Mouse (Mus musculus): Measurements from ENCODE around the gene Ralgapa2. TPM values are rescaled to one million over a fixed set of nuclear protein-coding genes. Genes with fewer than 3 reads are reported as not detected.

Ralgapa2 gene
- polyA plus RNA-seq, 1 experiment from 2014 or later = 4.5 TPM

DNA sequence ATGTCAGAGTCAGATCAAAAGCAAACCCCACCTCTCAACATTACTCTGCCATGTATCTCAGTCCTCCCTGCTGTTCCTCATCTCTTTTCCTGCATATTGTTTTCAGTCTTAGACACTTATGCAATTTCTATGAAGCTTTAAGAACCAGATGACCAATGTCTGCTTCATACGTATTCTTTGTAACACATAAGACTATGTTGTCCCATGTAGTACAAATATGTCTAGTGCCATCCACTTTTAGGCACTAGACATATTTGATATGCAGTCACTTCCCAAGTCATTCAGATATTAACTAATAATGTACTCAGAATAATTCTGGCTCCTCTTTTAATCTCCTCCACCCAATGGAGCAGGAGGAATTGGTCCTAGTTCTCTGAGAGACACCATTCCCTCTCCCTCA lies 21.2 kb downstream of the Ralgapa2 start:
- H3K4me3 ChIP-seq (ENCODE audit: low read depth, low read length) = no peak overlapping the region
- WGBS (ENCODE audit: insufficient replicate concordance) = 72% methylated on average over 1 of the region's 1 CpGs
- no peaks in the 10 kb centered on the region; the same call in none of the 2 replicates for H3K4me1 ChIP-seq (ENCODE audit: control insufficient read depth, low read depth, low read length)
- no peak overlapping the region for H3K27ac ChIP-seq (ENCODE audit: low read length)
- H3K27me3 ChIP-seq (ENCODE audit: control insufficient read depth, insufficient read depth, low read depth, low read length) = no peaks in the 10 kb centered on the region
- no peaks in the 10 kb centered on the region for H3K36me3 ChIP-seq (ENCODE audit: control insufficient read depth, insufficient read depth)
- no peak overlapping the region for H3K4me2 ChIP-seq (ENCODE audit: low read depth, low read length)
- no peak overlapping the region for H3K9ac ChIP-seq (ENCODE audit: low read depth, low read length)
- H3K9me3 ChIP-seq (replicated peaks; ENCODE audit: control insufficient read depth, low read length) = no peaks in the 10 kb centered on the region
- no peak for ATAC-seq (ENCODE audit: low read depth)

- Histone ChIP-seq H3K9me3 (replicated peaks; ENCODE audit: control insufficient read depth, low read length) (no peaks in the 10 kb centered on the region), H3K27me3 (ENCODE audit: control insufficient read depth, insufficient read depth, low read depth, low read length) (no peaks in the 10 kb centered on the region), H3K4me2 (ENCODE audit: low read depth, low read length) (no peak overlapping the region), H3K36me3 (ENCODE audit: control insufficient read depth, insufficient read depth) (no peaks in the 10 kb centered on the region), H3K4me3 (ENCODE audit: low read depth, low read length) (no peak overlapping the region), H3K9ac (ENCODE audit: low read depth, low read length) (no peak overlapping the region), H3K4me1 (ENCODE audit: control insufficient read depth, low read depth, low read length) (no peaks in the 10 kb centered on the region; the same call in none of the 2 replicates), H3K27ac (ENCODE audit: low read length) (no peak overlapping the region)
- ATAC-seq (ENCODE audit: low read depth) = peak; percentile 33; the same call in 1 of the 2 replicates
- 19% methylated on average over 3 of the region's 3 CpGs for WGBS (ENCODE audit: insufficient replicate concordance)
Observed at GRCm38 (mm10) chr2:146488291-146488690, 23.9 kb downstream of the Ralgapa2 start.

GRCm38 (mm10) chr2:146482859-146483258 lies 29.3 kb downstream of the Ralgapa2 start:
- H3K9me3 ChIP-seq (replicated peaks; ENCODE audit: control insufficient read depth, low read length) = no peaks in the 10 kb centered on the region
- H3K4me3 ChIP-seq (ENCODE audit: low read depth, low read length) = no peak overlapping the region
- H3K9ac ChIP-seq (ENCODE audit: low read depth, low read length) = no peak overlapping the region
- no peak for ATAC-seq (ENCODE audit: low read depth)
- no peak overlapping the region for H3K4me2 ChIP-seq (ENCODE audit: low read depth, low read length)
- H3K27ac ChIP-seq (ENCODE audit: low read length) = no peak overlapping the region
- H3K27me3 ChIP-seq (ENCODE audit: control insufficient read depth, insufficient read depth, low read depth, low read length) = no peaks in the 10 kb centered on the region
- no peaks in the 10 kb centered on the region; the same call in none of the 2 replicates for H3K4me1 ChIP-seq (ENCODE audit: control insufficient read depth, low read depth, low read length)
- no peaks in the 10 kb centered on the region for H3K36me3 ChIP-seq (ENCODE audit: control insufficient read depth, insufficient read depth)

DNA sequence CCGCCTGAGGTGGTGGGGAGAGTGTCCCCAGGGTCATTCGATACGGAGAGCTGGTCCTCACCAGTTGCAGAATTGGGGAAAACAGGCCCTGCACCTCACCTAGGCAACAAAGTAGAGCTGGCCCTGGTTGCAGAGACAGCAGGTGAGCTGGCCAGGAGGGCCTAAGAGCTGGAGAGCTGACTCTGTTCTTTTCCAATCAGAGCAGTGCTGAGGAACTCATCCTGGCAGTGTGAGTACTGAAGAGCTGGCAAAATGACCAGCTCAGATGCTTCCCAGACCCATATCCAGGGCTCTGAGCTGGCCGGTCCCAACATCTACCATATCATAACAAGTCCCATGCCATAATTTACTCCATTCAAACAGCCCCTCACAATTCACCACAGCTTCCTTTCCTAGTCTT lies 34.7 kb downstream of the Ralgapa2 start:
- H3K27ac ChIP-seq (ENCODE audit: low read length) = no peak overlapping the region
- no peaks in the 10 kb centered on the region for H3K36me3 ChIP-seq (ENCODE audit: control insufficient read depth, insufficient read depth)
- no peak overlapping the region for H3K4me2 ChIP-seq (ENCODE audit: low read depth, low read length)
- WGBS (ENCODE audit: insufficient replicate concordance) = 81% methylated on average over 4 of the region's 4 CpGs
- H3K4me3 ChIP-seq (ENCODE audit: low read depth, low read length) = no peak overlapping the region
- H3K27me3 ChIP-seq (ENCODE audit: control insufficient read depth, insufficient read depth, low read depth, low read length) = no peaks in the 10 kb centered on the region
- no peaks in the 10 kb centered on the region for H3K9me3 ChIP-seq (replicated peaks; ENCODE audit: control insufficient read depth, low read length)
- H3K9ac ChIP-seq (ENCODE audit: low read depth, low read length) = no peak overlapping the region
- ATAC-seq (ENCODE audit: low read depth) = no peak
- H3K4me1 ChIP-seq (ENCODE audit: control insufficient read depth, low read depth, low read length) = no peaks in the 10 kb centered on the region

- WGBS (ENCODE audit: insufficient replicate concordance) = 64% methylated on average over 6 of the region's 6 CpGs
- H3K36me3 ChIP-seq (ENCODE audit: control insufficient read depth, insufficient read depth) = no peaks in the 10 kb centered on the region
Observed at GRCm38 (mm10) chr2:146476428-146476972, 35.6 kb downstream of the Ralgapa2 start.

GRCm38 (mm10) chr2:146476001-146476400 lies 36.1 kb downstream of the Ralgapa2 start:
- no peak for ATAC-seq (ENCODE audit: low read depth)
- Histone ChIP-seq H3K9ac (ENCODE audit: low read depth, low read length) (no peak overlapping the region), H3K27me3 (ENCODE audit: control insufficient read depth, insufficient read depth, low read depth, low read length) (no peaks in the 10 kb centered on the region), H3K4me2 (ENCODE audit: low read depth, low read length) (no peak overlapping the region), H3K27ac (ENCODE audit: low read length) (no peak overlapping the region), H3K4me3 (ENCODE audit: low read depth, low read length) (no peak overlapping the region), H3K36me3 (ENCODE audit: control insufficient read depth, insufficient read depth) (no peaks in the 10 kb centered on the region), H3K4me1 (ENCODE audit: control insufficient read depth, low read depth, low read length) (peaks cover 2% of the 10 kb centered on the region), H3K9me3 (replicated peaks; ENCODE audit: control insufficient read depth, low read length) (no peaks in the 10 kb centered on the region)

More at GRCm38 (mm10) chr2:146476428-146476972, 35.6 kb downstream of the Ralgapa2 start:
- Histone ChIP-seq H3K4me3 (ENCODE audit: low read depth, low read length) (no peak overlapping the region), H3K4me1 (ENCODE audit: control insufficient read depth, low read depth, low read length) (no peaks in the 10 kb centered on the region), H3K27ac (ENCODE audit: low read length) (no peak overlapping the region), H3K9ac (ENCODE audit: low read depth, low read length) (no peak overlapping the region), H3K9me3 (replicated peaks; ENCODE audit: control insufficient read depth, low read length) (no peaks in the 10 kb centered on the region), H3K27me3 (ENCODE audit: control insufficient read depth, insufficient read depth, low read depth, low read length) (no peaks in the 10 kb centered on the region), H3K4me2 (ENCODE audit: low read depth, low read length) (no peak overlapping the region)
- ATAC-seq (ENCODE audit: low read depth) = no peak

- Histone ChIP-seq H3K4me2 (ENCODE audit: low read depth, low read length) (no peak overlapping the region), H3K4me1 (ENCODE audit: control insufficient read depth, low read depth, low read length) (peaks cover 11% of the 10 kb centered on the region), H3K36me3 (ENCODE audit: control insufficient read depth, insufficient read depth) (no peaks in the 10 kb centered on the region), H3K9ac (ENCODE audit: low read depth, low read length) (no peak overlapping the region), H3K9me3 (replicated peaks; ENCODE audit: control insufficient read depth, low read length) (no peaks in the 10 kb centered on the region), H3K27ac (ENCODE audit: low read length) (0 out of 2 replicates have a peak overlapping the region, but pooled peaks have one; percentile 27), H3K27me3 (ENCODE audit: control insufficient read depth, insufficient read depth, low read depth, low read length) (no peaks in the 10 kb centered on the region), H3K4me3 (ENCODE audit: low read depth, low read length) (no peak overlapping the region)
- WGBS (ENCODE audit: insufficient replicate concordance) = 24% methylated on average over 5 of the region's 5 CpGs
- ATAC-seq (ENCODE audit: low read depth) = peak; percentile 67; the same call in 1 of the 2 replicates
Observed at GRCm38 (mm10) chr2:146470947-146471346, 41.2 kb downstream of the Ralgapa2 start.

DNA sequence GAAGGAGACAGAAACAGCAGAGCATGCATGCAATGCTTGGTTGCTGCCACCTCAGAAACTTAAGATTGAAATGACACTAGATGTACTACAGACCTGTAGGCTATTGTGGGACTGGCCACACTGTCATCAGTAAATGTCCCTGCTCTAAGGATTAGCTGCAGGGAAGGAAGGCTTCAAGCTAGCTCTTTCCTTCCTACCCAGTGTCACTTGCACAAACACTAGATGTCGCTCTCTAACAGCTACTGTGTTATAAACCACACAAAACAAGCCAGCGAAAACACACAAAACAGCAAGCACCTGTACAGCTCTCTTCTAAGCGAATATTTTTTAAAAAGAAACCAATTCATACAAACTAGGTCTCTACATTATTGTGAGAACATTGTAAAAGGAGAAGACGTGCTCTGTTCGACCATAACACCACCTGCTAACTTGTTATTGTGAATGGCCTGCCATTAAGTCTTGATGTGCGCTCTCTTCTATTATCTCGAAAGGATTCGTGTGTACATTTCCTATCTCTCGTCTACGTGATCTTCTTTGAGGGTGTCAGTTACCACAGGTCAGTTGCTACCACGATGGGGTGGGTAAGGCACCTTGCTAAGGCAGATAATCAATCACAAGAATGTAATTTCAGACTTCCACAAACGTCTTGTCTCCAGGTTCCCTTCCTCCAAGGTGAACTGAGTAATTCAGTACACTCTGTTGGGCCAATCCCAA lies 42.3 kb downstream of the Ralgapa2 start:
- no peaks in the 10 kb centered on the region for H3K27me3 ChIP-seq (ENCODE audit: control insufficient read depth, insufficient read depth, low read depth, low read length)
- H3K4me1 ChIP-seq (ENCODE audit: control insufficient read depth, low read depth, low read length) = peaks cover 11% of the 10 kb centered on the region
- no peak overlapping the region for H3K4me2 ChIP-seq (ENCODE audit: low read depth, low read length)

GRCm38 (mm10) chr2:146468898-146469297 lies 43.2 kb downstream of the Ralgapa2 start:
- Histone ChIP-seq H3K9ac (ENCODE audit: low read depth, low read length) (no peak overlapping the region), H3K36me3 (ENCODE audit: control insufficient read depth, insufficient read depth) (no peaks in the 10 kb centered on the region), H3K4me2 (ENCODE audit: low read depth, low read length) (no peak overlapping the region), H3K4me3 (ENCODE audit: low read depth, low read length) (no peak overlapping the region), H3K27me3 (ENCODE audit: control insufficient read depth, insufficient read depth, low read depth, low read length) (no peaks in the 10 kb centered on the region), H3K4me1 (ENCODE audit: control insufficient read depth, low read depth, low read length) (peaks cover 11% of the 10 kb centered on the region), H3K9me3 (replicated peaks; ENCODE audit: control insufficient read depth, low read length) (no peaks in the 10 kb centered on the region), H3K27ac (ENCODE audit: low read length) (no peak overlapping the region)
- 72% methylated on average over 2 of the region's 2 CpGs for WGBS (ENCODE audit: insufficient replicate concordance)
- ATAC-seq (ENCODE audit: low read depth) = no peak

More for the DNA sequence above, 42.3 kb downstream of the Ralgapa2 start:
- H3K9ac ChIP-seq (ENCODE audit: low read depth, low read length) = no peak overlapping the region
- H3K36me3 ChIP-seq (ENCODE audit: control insufficient read depth, insufficient read depth) = no peaks in the 10 kb centered on the region
- peak; percentile 58 for ATAC-seq (ENCODE audit: low read depth)
- 20% methylated on average over 12 of the region's 12 CpGs for WGBS (ENCODE audit: insufficient replicate concordance)
- H3K27ac ChIP-seq (ENCODE audit: low read length) = no peak overlapping the region
- H3K9me3 ChIP-seq (replicated peaks; ENCODE audit: control insufficient read depth, low read length) = no peaks in the 10 kb centered on the region
- H3K4me3 ChIP-seq (ENCODE audit: low read depth, low read length) = no peak overlapping the region
